Mouse (Mus musculus) thymus, postnatal 10 days (tissue): Measurements from ENCODE around the gene Ptch1.

Source experiments
- DNase-seq, 2 experiments: peaks; one replicate each; pipeline ENCODE4 v3.0.0; 2021; ENCODE audit warnings: low spot score in 2 of 2

The Ptch1 gene

GRCm38 (mm10) chr13:63540584-63540983 is 32.8 kb downstream of the Ptch1 start:
- no peak for DNase-seq

GRCm38 (mm10) chr13:63534981-63535380 is 38.4 kb downstream of the Ptch1 start:
- no peak for DNase-seq

GRCm38 (mm10) chr13:63530857-63531256 is 42.5 kb downstream of the Ptch1 start:
- DNase-seq = no peak

- DNase-seq = peak; percentile 27 to 31
Measured at GRCm38 (mm10) chr13:63530371-63530764, 43.0 kb downstream of the Ptch1 start.

GRCm38 (mm10) chr13:63529602-63530370 is 43.6 kb downstream of the Ptch1 start:
- DNase-seq = no peak

GRCm38 (mm10) chr13:63528852-63529251 is 44.5 kb downstream of the Ptch1 start:
- no peak for DNase-seq

- DNase-seq = peak; percentile 88 to 91
Measured at GRCm38 (mm10) chr13:63528164-63528675, 45.2 kb downstream of the Ptch1 start.

- DNase-seq = no peak
Measured at GRCm38 (mm10) chr13:63525571-63526197, 47.7 kb downstream of the Ptch1 start.

- no peak for DNase-seq
Measured at GRCm38 (mm10) chr13:63524608-63525570, 48.5 kb downstream of the Ptch1 start.

GRCm38 (mm10) chr13:63524061-63524460 is 49.3 kb downstream of the Ptch1 start:
- DNase-seq = no peak

GRCm38 (mm10) chr13:63522832-63523231 is 50.6 kb downstream of the Ptch1 start:
- no peak for DNase-seq

GRCm38 (mm10) chr13:63520110-63520509 is 53.3 kb downstream of the Ptch1 start:
- DNase-seq = no peak

GRCm38 (mm10) chr13:63516535-63516934 is 56.9 kb downstream of the Ptch1 start:
- DNase-seq = no peak

GRCm38 (mm10) chr13:63515542-63515941 is 57.9 kb downstream of the Ptch1 start:
- no peak for DNase-seq

GRCm38 (mm10) chr13:63514931-63515360 is 58.5 kb downstream of the Ptch1 start:
- DNase-seq = no peak

- no peak for DNase-seq
Measured at GRCm38 (mm10) chr13:63513374-63514098, 59.9 kb downstream of the Ptch1 start.

- no peak for DNase-seq
Measured at GRCm38 (mm10) chr13:63512411-63512810, 61.0 kb downstream of the Ptch1 start.

- DNase-seq = no peak
Measured at GRCm38 (mm10) chr13:63507821-63508220, 65.6 kb downstream of the Ptch1 start.

- no peak for DNase-seq
Measured at GRCm38 (mm10) chr13:63507001-63507556, 66.3 kb downstream of the Ptch1 start.

GRCm38 (mm10) chr13:63506364-63506763 is 67.0 kb downstream of the Ptch1 start:
- no peak for DNase-seq

- DNase-seq = no peak
Measured at GRCm38 (mm10) chr13:63502391-63502790, 71.0 kb downstream of the Ptch1 start.
